Mouse (Mus musculus) lung, postnatal 36 days (tissue): ENCODE data around the gene Slc2a4.
"Not testable (repeated sequence)": the region's sequence is repeated elsewhere in the genome, so short reads cannot be mapped to it uniquely, and the experiment has no call there.

Experiments
- DNase-seq: peaks from one replicate; pipeline ENCODE4 v3.0.0; 2022; ENCODE audit warnings: mixed read lengths

The Slc2a4 gene

GRCm38 (mm10) chr11:69970222-69970621 is 22.2 kb upstream of the Slc2a4 start:
- DNase-seq, result no peak

- no peak for DNase-seq
Measured at GRCm38 (mm10) chr11:69968793-69969192, 20.8 kb upstream of the Slc2a4 start.

- no peak for DNase-seq
Measured at GRCm38 (mm10) chr11:69966860-69967517, 19.0 kb upstream of the Slc2a4 start.

GRCm38 (mm10) chr11:69966006-69966859 is 18.2 kb upstream of the Slc2a4 start:
- peak; percentile 63 for DNase-seq

GRCm38 (mm10) chr11:69965271-69966005 is 17.4 kb upstream of the Slc2a4 start:
- peak; percentile 91 for DNase-seq

GRCm38 (mm10) chr11:69964650-69965270 is 16.8 kb upstream of the Slc2a4 start, which contains the start of gene Cldn7:
TSS of gene Cldn7 (plus strand) at chr11:69964779.
- no peak for DNase-seq

- DNase-seq, result no peak
Measured at GRCm38 (mm10) chr11:69961841-69962240, 13.9 kb upstream of the Slc2a4 start.

GRCm38 (mm10) chr11:69960616-69961015 is 12.6 kb upstream of the Slc2a4 start:
- DNase-seq, result no peak

GRCm38 (mm10) chr11:69956218-69956617 is 8.2 kb upstream of the Slc2a4 start:
- no peak for DNase-seq

- DNase-seq, result not testable (repeated sequence)
Measured at GRCm38 (mm10) chr11:69955618-69956017, 7.6 kb upstream of the Slc2a4 start.

- no peak for DNase-seq
Measured at GRCm38 (mm10) chr11:69953267-69953915, 5.4 kb upstream of the Slc2a4 start.

GRCm38 (mm10) chr11:69952274-69952673 is 4.3 kb upstream of the Slc2a4 start:
- no peak for DNase-seq

- no peak for DNase-seq
Measured at GRCm38 (mm10) chr11:69950807-69951459, 2.9 kb upstream of the Slc2a4 start.

- DNase-seq, result peak; percentile 95
Measured at GRCm38 (mm10) chr11:69948763-69949150, 769 bp upstream of the Slc2a4 start.

- no peak for DNase-seq
Measured at GRCm38 (mm10) chr11:69947337-69948065, 487 bp downstream of the Slc2a4 start.

GRCm38 (mm10) chr11:69945997-69946891 is 1.7 kb downstream of the Slc2a4 start:
- no peak for DNase-seq

GRCm38 (mm10) chr11:69945216-69945615 is 2.8 kb downstream of the Slc2a4 start:
- no peak for DNase-seq

GRCm38 (mm10) chr11:69940962-69941361 is 7.0 kb downstream of the Slc2a4 start:
- no peak for DNase-seq

- DNase-seq, result no peak
Measured at GRCm38 (mm10) chr11:69939731-69940130, 8.3 kb downstream of the Slc2a4 start.

- DNase-seq, result no peak
Measured at GRCm38 (mm10) chr11:69939181-69939580, 8.8 kb downstream of the Slc2a4 start.
